Mouse (Mus musculus): ENCODE measurements at regions not wholly inside any gene's neighbourhood (a gene's known extent, or its start where the extent isn't known, plus 50 kb on each side); places are given as distances from the start of the nearest gene placed in this dataset.

- TF ChIP-seq GATA1 (IDR thresholded peaks at IDR 0.05; ENCODE audit: borderline replicate concordance, low read length) (no peak), FLI1 (IDR thresholded peaks at IDR 0.05; ENCODE audit: low read length) (no peak)
Observed at GRCm38 (mm10) chr7:110694262-110694661, 66.8 kb downstream of the Adm start.

Data from megakaryocyte, embryonic 14.5 days (primary cell).